Mouse (Mus musculus) midbrain, embryonic 12.5 days (tissue): ENCODE data around the gene Pdia3. TPM values are rescaled to one million over a fixed set of nuclear protein-coding genes. Genes with fewer than 3 reads are reported as not detected.

Experiments used
- ATAC-seq: fragments of 200-750 bp; cut with Nextera tagmentation; 2 replicates; pipeline ENCODE4 v1.8.0; 2017; ENCODE audit warnings: low read depth, moderate TSS enrichment, moderate library complexity; ENCODE audit not compliant: low FRiP score
- H3K27ac ChIP-seq: fragments of 300-500 bp; sonication (generic); replicated peaks from 2 replicates; pipeline ENCODE4 v1.5.1; 2016; ENCODE audit warnings: mild to moderate bottlenecking
- H3K27me3 ChIP-seq: fragments of 300-500 bp; sonication (generic); 2 replicates; pipeline ENCODE4 v1.6.1; 2016; ENCODE audit warnings: mild to moderate bottlenecking
- H3K36me3 ChIP-seq: fragments of 300-500 bp; sonication (generic); 2 replicates; pipeline ENCODE4 v1.6.1; 2016
- H3K4me1 ChIP-seq: fragments of 300-500 bp; sonication (generic); 2 replicates; pipeline ENCODE4 v1.6.1; 2016
- H3K4me2 ChIP-seq: fragments of 300-500 bp; sonication (generic); replicated peaks from 2 replicates; pipeline ENCODE4 v1.6.1; 2016; ENCODE audit warnings: mild to moderate bottlenecking, moderate library complexity
- H3K4me3 ChIP-seq: fragments of 300-500 bp; sonication (generic); 2 replicates; pipeline ENCODE4 v1.5.1; 2016; ENCODE audit warnings: mild to moderate bottlenecking
- H3K9ac ChIP-seq: fragments of 300-500 bp; sonication (generic); replicated peaks from 2 replicates; pipeline ENCODE4 v1.6.1; 2016; ENCODE audit warnings: mild to moderate bottlenecking, moderate library complexity
- H3K9me3 ChIP-seq: fragments of 300-500 bp; sonication (generic); 2 replicates; pipeline ENCODE4 v1.6.1; 2016; ENCODE audit warnings: mild to moderate bottlenecking
- WGBS: fragments of 180-500 bp; shearing (Covaris S2); methylation state at CpG from one replicate; pipeline ENCODE4 v1.1.7; 2016; 5-methylcytosine and 5-hydroxymethylcytosine counted together
- polyA plus RNA-seq: library from polyadenylated mRNA; unstranded; fragments of >200 nt; fragmentation: Nextera tagmentation; extraction: Ambion mirVana; gene quantifications from 2 replicates; pipeline ENCODE4 v1.2.1, GENCODE M21; 2016

Pdia3 gene
- polyA plus RNA-seq, 1 experiment from 2014 or later = 459 TPM

DNA sequence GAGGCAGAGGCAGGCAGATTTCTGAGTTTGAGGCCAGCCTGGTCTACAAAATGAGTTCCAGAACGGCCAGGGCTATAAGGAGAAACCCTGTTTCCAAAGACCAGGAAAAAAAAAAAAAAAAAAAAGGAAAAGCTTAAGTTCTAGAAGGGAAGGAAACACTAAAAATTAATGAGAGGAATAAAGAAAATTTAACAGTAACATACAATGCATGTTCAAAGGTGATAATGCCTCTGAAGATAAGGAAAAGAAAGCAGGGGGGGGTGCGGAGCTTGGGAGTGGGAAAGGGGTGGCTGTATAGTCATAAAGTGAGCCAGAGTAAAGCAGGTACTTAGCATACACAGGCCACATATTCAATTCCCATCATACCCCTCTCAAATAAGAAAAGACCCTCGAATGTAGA is 31.5 kb downstream of the Pdia3 start:
- H3K27ac ChIP-seq = no peak overlapping the region
- no peak overlapping the region for H3K9ac ChIP-seq
- H3K27me3 ChIP-seq = peaks cover 31% of the 10 kb centered on the region
- H3K4me2 ChIP-seq = no peak overlapping the region
- H3K4me1 ChIP-seq = peaks cover 25% of the 10 kb centered on the region
- no peak for ATAC-seq
- H3K9me3 ChIP-seq = no peaks in the 10 kb centered on the region
- no peak overlapping the region for H3K4me3 ChIP-seq
- 84% methylated on average over 3 of the region's 3 CpGs for WGBS
- H3K36me3 ChIP-seq = peaks cover 2% of the 10 kb centered on the region; the same call in 1 of the 2 replicates

DNA sequence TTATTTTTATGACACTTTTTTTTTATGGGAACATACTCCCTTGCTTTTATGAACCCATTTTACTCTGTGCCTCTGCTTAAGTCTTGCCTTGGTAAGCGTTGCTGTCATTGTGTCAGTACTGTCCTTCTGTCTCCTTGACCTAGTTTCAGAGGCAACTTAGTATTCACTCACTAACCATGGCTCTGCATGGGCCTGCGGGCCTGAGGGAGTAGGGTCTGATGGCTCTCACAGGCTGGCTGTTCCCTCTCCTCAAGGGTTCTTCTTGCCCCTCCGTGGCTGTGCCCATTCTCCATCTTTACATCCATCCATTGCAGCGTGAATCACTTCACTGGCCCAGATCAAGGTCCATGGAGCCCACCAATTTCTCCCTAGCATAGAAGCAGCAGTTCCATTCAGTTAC is 32.9 kb downstream of the Pdia3 start:
- WGBS = 89% methylated on average over 4 of the region's 4 CpGs
- no peak overlapping the region for H3K4me3 ChIP-seq
- ATAC-seq = no peak

GRCm38 (mm10) chr2:121447006-121447405 is 33.4 kb downstream of the Pdia3 start:
- WGBS = 85% methylated on average over 3 of the region's 3 CpGs
- ATAC-seq = no peak
- Histone ChIP-seq H3K4me3 (no peak overlapping the region), H3K9me3 (no peaks in the 10 kb centered on the region), H3K4me1 (peaks cover 33% of the 10 kb centered on the region), H3K4me2 (no peak overlapping the region), H3K27me3 (peaks cover 14% of the 10 kb centered on the region), H3K27ac (no peak overlapping the region), H3K9ac (no peak overlapping the region), H3K36me3 (0 out of 2 replicates have a peak, but pooled peaks cover 9% of the 10 kb centered on the region)

More for the DNA sequence above, 32.9 kb downstream of the Pdia3 start:
- H3K4me1 ChIP-seq = peaks cover 37% of the 10 kb centered on the region
- no peak overlapping the region for H3K27ac ChIP-seq
- H3K27me3 ChIP-seq = peaks cover 19% of the 10 kb centered on the region
- no peaks in the 10 kb centered on the region for H3K9me3 ChIP-seq
- H3K9ac ChIP-seq = no peak overlapping the region
- H3K4me2 ChIP-seq = no peak overlapping the region
- 0 out of 2 replicates have a peak, but pooled peaks cover 7% of the 10 kb centered on the region for H3K36me3 ChIP-seq

- Histone ChIP-seq H3K9me3 (no peaks in the 10 kb centered on the region), H3K36me3 (peaks cover 19% of the 10 kb centered on the region), H3K4me2 (peak overlapping the region; percentile 96), H3K27ac (peak overlapping the region; percentile 95), H3K4me1 (peaks cover 27% of the 10 kb centered on the region), H3K4me3 (peak overlapping the region; percentile 97), H3K9ac (peak overlapping the region; percentile 58), H3K27me3 (peaks cover 3% of the 10 kb centered on the region)
- WGBS = 23% methylated on average over 9 of the region's 9 CpGs
- ATAC-seq = no peak
Measured at GRCm38 (mm10) chr2:121448136-121448535, 34.6 kb downstream of the Pdia3 start.

GRCm38 (mm10) chr2:121448739-121449535 is 35.4 kb downstream of the Pdia3 start, which contains the start of gene Serf2:
Serf2 (plus strand) TSS chr2:121449195.
- no peaks in the 10 kb centered on the region for H3K27me3 ChIP-seq
- peaks cover 25% of the 10 kb centered on the region for H3K4me1 ChIP-seq
- ATAC-seq = peak; percentile 99
- H3K4me2 ChIP-seq = peak within 1 kb of the TSS; percentile 96
- H3K36me3 ChIP-seq = peaks cover 26% of the 10 kb centered on the region
- H3K9me3 ChIP-seq = no peaks in the 10 kb centered on the region
- 1% methylated on average over 63 of the region's 74 CpGs for WGBS
- H3K9ac ChIP-seq = peak within 1 kb of the TSS; percentile 92
- peak within 1 kb of the TSS; percentile 97 for H3K4me3 ChIP-seq
- H3K27ac ChIP-seq = peak within 1 kb of the TSS; percentile 95

DNA sequence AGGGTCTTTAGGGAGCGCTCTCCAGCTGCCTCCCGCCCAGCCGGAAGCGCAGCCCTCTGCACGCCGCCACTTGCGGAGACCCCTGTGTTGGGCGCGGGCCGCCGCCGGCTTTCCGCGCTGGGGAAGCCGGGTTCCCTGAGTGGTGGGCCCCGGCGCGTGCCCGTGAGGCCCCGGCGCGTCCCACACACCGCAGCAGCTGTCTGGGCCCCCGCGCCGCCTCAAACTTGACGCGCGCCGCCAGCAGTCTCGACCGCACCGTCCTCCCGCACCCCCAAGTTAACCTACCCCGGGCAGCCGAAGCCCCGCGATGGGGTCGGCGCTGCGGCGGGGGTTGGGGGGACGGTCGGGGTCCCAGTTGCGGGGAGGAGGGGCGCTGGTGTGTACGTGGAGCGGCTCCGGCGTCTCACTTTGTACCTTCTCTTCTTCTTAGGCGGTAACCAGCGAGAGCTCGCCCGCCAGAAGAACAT is 36.0 kb downstream of the Pdia3 start:
- Histone ChIP-seq H3K27me3 (no peaks in the 10 kb centered on the region), H3K9ac (peak overlapping the region; percentile 92), H3K4me3 (peak overlapping the region; percentile 97), H3K4me1 (peaks cover 25% of the 10 kb centered on the region), H3K4me2 (peak overlapping the region; percentile 96), H3K36me3 (peaks cover 29% of the 10 kb centered on the region), H3K9me3 (no peaks in the 10 kb centered on the region), H3K27ac (peak overlapping the region; percentile 95)
- WGBS = under 1% methylated on average over 53 of the region's 54 CpGs
- peak; percentile 67 for ATAC-seq

GRCm38 (mm10) chr2:121450093-121450492 is 36.5 kb downstream of the Pdia3 start:
- H3K9me3 ChIP-seq = no peaks in the 10 kb centered on the region
- H3K4me1 ChIP-seq = peaks cover 25% of the 10 kb centered on the region
- peak overlapping the region; percentile 96 for H3K4me2 ChIP-seq
- ATAC-seq = no peak
- H3K27ac ChIP-seq = peak overlapping the region; percentile 95
- H3K4me3 ChIP-seq = peak overlapping the region; percentile 97
- peak overlapping the region; percentile 92 for H3K9ac ChIP-seq
- peaks cover 34% of the 10 kb centered on the region for H3K36me3 ChIP-seq
- 3% methylated on average over 7 of the region's 7 CpGs for WGBS
- H3K27me3 ChIP-seq = no peaks in the 10 kb centered on the region

DNA sequence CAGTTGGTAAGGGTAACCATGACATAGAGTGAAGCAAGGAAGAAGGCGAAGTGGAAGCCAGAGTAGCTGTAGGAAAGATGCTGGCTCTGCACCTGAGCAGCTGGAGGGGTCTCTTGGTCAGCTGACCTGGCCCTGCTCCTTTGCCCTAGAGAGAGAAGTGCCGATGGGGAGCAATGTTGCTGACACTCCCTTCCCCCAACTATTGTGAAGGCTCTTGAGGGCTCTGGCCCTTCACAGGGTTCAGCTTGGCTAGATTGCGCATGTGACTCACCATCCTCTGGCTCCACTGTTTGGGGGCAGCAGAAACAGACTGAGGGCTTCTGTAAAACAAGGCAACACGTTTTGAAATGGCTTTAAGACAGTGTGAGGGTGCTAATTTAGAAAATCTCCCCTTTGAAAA is 38.8 kb downstream of the Pdia3 start:
- H3K4me2 ChIP-seq = no peak overlapping the region
- no peak overlapping the region for H3K4me3 ChIP-seq
- WGBS = 87% methylated on average over 4 of the region's 4 CpGs
- no peak overlapping the region for H3K27ac ChIP-seq
- H3K9me3 ChIP-seq = no peaks in the 10 kb centered on the region
- peaks cover 31% of the 10 kb centered on the region for H3K4me1 ChIP-seq
- no peak for ATAC-seq
- peaks cover 36% of the 10 kb centered on the region for H3K36me3 ChIP-seq
- H3K9ac ChIP-seq = no peak overlapping the region
- no peaks in the 10 kb centered on the region for H3K27me3 ChIP-seq

DNA sequence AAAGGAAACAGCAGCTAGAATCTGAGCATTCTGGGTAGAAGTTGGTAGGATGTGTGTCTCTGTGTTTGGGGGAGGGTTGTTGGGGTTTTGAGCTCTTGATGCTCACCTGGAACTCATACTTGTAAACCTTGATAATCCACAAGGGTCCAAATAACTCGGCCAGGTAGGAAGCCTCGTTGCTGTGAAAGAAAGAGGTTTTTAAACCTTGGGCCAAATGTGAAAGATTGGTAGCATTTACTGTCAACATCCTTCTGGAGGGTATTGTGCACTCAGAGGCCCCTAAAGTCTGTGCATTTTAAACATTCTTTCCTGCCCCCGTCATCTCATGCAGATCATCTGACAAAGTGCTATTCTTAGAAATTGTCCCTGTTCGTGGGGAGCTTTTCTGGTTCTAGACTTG is 39.4 kb downstream of the Pdia3 start, which contains the start of gene Hypk:
TSS of gene Hypk (plus strand) at position 301 of the 400 bp plus-strand sequence.
- Histone ChIP-seq H3K9me3 (no peaks in the 10 kb centered on the region), H3K36me3 (peaks cover 36% of the 10 kb centered on the region), H3K4me3 (no peak within 1 kb of the TSS), H3K4me2 (no peak within 1 kb of the TSS), H3K9ac (no peak within 1 kb of the TSS), H3K27me3 (no peaks in the 10 kb centered on the region), H3K4me1 (peaks cover 34% of the 10 kb centered on the region), H3K27ac (no peak within 1 kb of the TSS)
- 91% methylated on average over 4 of the region's 4 CpGs for WGBS
- no peak for ATAC-seq

DNA sequence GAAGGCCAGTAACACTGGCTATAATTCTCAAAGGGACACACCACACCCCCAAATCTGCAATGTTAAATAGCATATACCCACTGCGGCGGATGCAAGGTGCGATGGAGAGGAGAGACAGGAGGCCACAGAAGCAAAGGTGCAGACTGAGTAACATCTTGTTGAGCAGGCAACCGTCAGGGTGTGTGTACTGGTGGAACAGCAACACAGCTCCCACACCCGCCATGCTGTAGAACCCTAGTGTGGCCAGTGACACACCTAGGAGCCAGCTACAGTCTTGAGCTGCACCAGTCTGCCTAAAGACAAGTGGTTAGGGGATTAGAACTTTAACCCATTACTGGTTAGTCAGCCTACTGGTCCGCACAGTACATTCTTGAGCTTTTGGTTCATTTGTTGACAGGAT is 40.3 kb downstream of the Pdia3 start:
- Histone ChIP-seq H3K4me3 (no peak overlapping the region), H3K27ac (no peak overlapping the region), H3K9me3 (no peaks in the 10 kb centered on the region), H3K27me3 (no peaks in the 10 kb centered on the region), H3K4me2 (no peak overlapping the region), H3K4me1 (peaks cover 32% of the 10 kb centered on the region), H3K36me3 (peaks cover 43% of the 10 kb centered on the region), H3K9ac (no peak overlapping the region)
- ATAC-seq = no peak
- 88% methylated on average over 6 of the region's 6 CpGs for WGBS

- Histone ChIP-seq H3K4me1 (peaks cover 27% of the 10 kb centered on the region), H3K36me3 (peaks cover 46% of the 10 kb centered on the region), H3K9me3 (no peaks in the 10 kb centered on the region), H3K27me3 (no peaks in the 10 kb centered on the region), H3K4me2 (no peak overlapping the region), H3K27ac (no peak overlapping the region), H3K9ac (no peak overlapping the region), H3K4me3 (no peak overlapping the region)
- no peak for ATAC-seq
- WGBS = 86% methylated on average over 5 of the region's 5 CpGs
Measured at GRCm38 (mm10) chr2:121455534-121455933, 42.0 kb downstream of the Pdia3 start.
